Mouse (Mus musculus) T-helper 1 cell (primary cell): ENCODE results near the gene Tmem129.

Source experiments
- in situ Hi-C: fragments of 300-600 bp; cut with MboI, MseI; formaldehyde crosslinking; loops from one replicate; pipeline ENCODE4 v1.15.1; 2025; ENCODE audit warnings: high pct_unique_total_duplicates

Tmem129 gene

GRCm38 (mm10) chr5:33688278-33689220, 30.3 kb upstream of the Tmem129 start:
- in situ Hi-C loops: no loop called here

- in situ Hi-C loops: no loop called here
Observed at GRCm38 (mm10) chr5:33687142-33687541, 28.9 kb upstream of the Tmem129 start.

- in situ Hi-C loops: no loop called here
Observed at GRCm38 (mm10) chr5:33684932-33685331, 26.7 kb upstream of the Tmem129 start.

GRCm38 (mm10) chr5:33683897-33684652, 25.9 kb upstream of the Tmem129 start:
- in situ Hi-C loops: no loop called here

- in situ Hi-C loops: no loop called here
Observed at GRCm38 (mm10) chr5:33682963-33683362, 24.7 kb upstream of the Tmem129 start.

GRCm38 (mm10) chr5:33681611-33682388, 23.6 kb upstream of the Tmem129 start:
- in situ Hi-C loops: no loop called here

- in situ Hi-C loops: no loop called here
Observed at GRCm38 (mm10) chr5:33681044-33681443, 22.8 kb upstream of the Tmem129 start.

GRCm38 (mm10) chr5:33678244-33678643, 20.0 kb upstream of the Tmem129 start:
- in situ Hi-C loops: no loop called here

GRCm38 (mm10) chr5:33675964-33676363, 17.7 kb upstream of the Tmem129 start:
- in situ Hi-C loops: no loop called here

- in situ Hi-C loops: loop anchor here (25.0 kb wide), 1 partner anchor 1537 kb away; the partner anchor contains the start of gene Fosl2
Observed at GRCm38 (mm10) chr5:33674439-33674838, 16.2 kb upstream of the Tmem129 start.

- in situ Hi-C loops: loop anchor here (25.0 kb wide), 1 partner anchor 1534 kb away; the partner anchor contains the start of gene Fosl2
Observed at GRCm38 (mm10) chr5:33671659-33672058, 13.4 kb upstream of the Tmem129 start.

GRCm38 (mm10) chr5:33668223-33668622, 10.0 kb upstream of the Tmem129 start:
- in situ Hi-C loops: loop anchor here (25.0 kb wide), 1 partner anchor 1531 kb away; the partner anchor contains the start of gene Fosl2

GRCm38 (mm10) chr5:33658664-33659050, 441 bp upstream of the Tmem129 start:
- in situ Hi-C loops: loop anchor here (25.0 kb wide), 1 partner anchor 1521 kb away; the partner anchor contains the start of gene Fosl2

GRCm38 (mm10) chr5:33657251-33657786, 897 bp downstream of the Tmem129 start:
- in situ Hi-C loops: loop anchor here (25.0 kb wide), 1 partner anchor 1520 kb away; the partner anchor contains the start of gene Fosl2

GRCm38 (mm10) chr5:33656739-33657138, 1.5 kb downstream of the Tmem129 start:
- in situ Hi-C loops: loop anchor here (25.0 kb wide), 1 partner anchor 1519 kb away; the partner anchor contains the start of gene Fosl2

GRCm38 (mm10) chr5:33655251-33655840, 2.9 kb downstream of the Tmem129 start:
- in situ Hi-C loops: loop anchor here (25.0 kb wide), 1 partner anchor 1518 kb away; the partner anchor contains the start of gene Fosl2

- in situ Hi-C loops: loop anchor here (25.0 kb wide), 1 partner anchor 1517 kb away; the partner anchor contains the start of gene Fosl2
Observed at GRCm38 (mm10) chr5:33654424-33654823, 3.8 kb downstream of the Tmem129 start.

- in situ Hi-C loops: loop anchor here (25.0 kb wide), 1 partner anchor 1515 kb away; the partner anchor contains the start of gene Fosl2
Observed at GRCm38 (mm10) chr5:33652783-33653173, 5.4 kb downstream of the Tmem129 start.

- in situ Hi-C loops: loop anchor here (25.0 kb wide), 1 partner anchor 1515 kb away; the partner anchor contains the start of gene Fosl2
Observed at GRCm38 (mm10) chr5:33651921-33652782, 6.1 kb downstream of the Tmem129 start, which contains the start of gene Slbp. TSS of gene Slbp (minus strand) at chr5:33652574.
